Mouse (Mus musculus) liver, embryonic 14.5 days (tissue): ENCODE results near the gene Ddx31. TPM values are rescaled to one million over a fixed set of nuclear protein-coding genes. Genes with fewer than 3 reads are reported as not detected.

Experiments used
- ATAC-seq: fragments of 200-750 bp; cut with Nextera tagmentation; 2 replicates; pipeline ENCODE4 v1.8.0; 2017; ENCODE audit warnings: moderate number of reproducible peaks, mild to moderate bottlenecking, moderate library complexity; ENCODE audit not compliant: insufficient read depth
- DNase-seq, 3 experiments: peaks; one replicate each; pipeline ENCODE4 v3.0.0-alpha.2; 2012 to 2013; ENCODE audit warnings: low read depth in 3 of 3, low spot score in 3 of 3
- H3K27ac ChIP-seq: fragments of 300-500 bp; sonication (generic); 2 replicates; pipeline ENCODE4 v1.5.1; 2014; ENCODE audit warnings: moderate library complexity, mild to moderate bottlenecking, control low read depth, inconsistent platforms
- H3K27me3 ChIP-seq: fragments of 300-500 bp; sonication (generic); 2 replicates; pipeline ENCODE4 v1.6.1; 2014; ENCODE audit warnings: mild to moderate bottlenecking, low read length, moderate library complexity; ENCODE audit not compliant: control insufficient read depth, insufficient read depth
- H3K36me3 ChIP-seq: fragments of 300-500 bp; sonication (generic); replicated peaks from 2 replicates; pipeline ENCODE4 v1.6.1; 2014; ENCODE audit warnings: low read depth; ENCODE audit not compliant: control insufficient read depth, insufficient read depth
- H3K4me1 ChIP-seq, 2 experiments: fragments of 200-500 bp in 1 of 2; fragments of 300-500 bp in 1 of 2; sonication (generic) in 1 of 2; replicated peaks; 2 replicates each; pipeline ENCODE4 v1.6.1; 2012 to 2014; ENCODE audit warnings: antibody characterized with exemption in 1 of 2, inconsistent platforms in 1 of 2, low read length in 1 of 2; ENCODE audit not compliant: control insufficient read depth in 2 of 2, insufficient read depth in 2 of 2
- H3K4me2 ChIP-seq: fragments of 300-500 bp; sonication (generic); 2 replicates; pipeline ENCODE4 v1.6.1; 2014; ENCODE audit warnings: low read depth, mild to moderate bottlenecking, control low read depth, moderate library complexity
- H3K4me3 ChIP-seq, 2 experiments: fragments of 200-500 bp in 1 of 2; fragments of 300-500 bp in 1 of 2; sonication (generic) in 1 of 2; 2 replicates each; pipeline ENCODE4 v1.5.1; 2012 to 2014; ENCODE audit warnings: low read depth in 2 of 2, low read length in 2 of 2, mild to moderate bottlenecking in 2 of 2, control low read depth in 1 of 2, inconsistent platforms in 1 of 2, moderate library complexity in 1 of 2; ENCODE audit not compliant: insufficient read depth in 1 of 2
- H3K9ac ChIP-seq: fragments of 300-500 bp; sonication (generic); replicated peaks from 2 replicates; pipeline ENCODE4 v1.6.1; 2014; ENCODE audit warnings: mild to moderate bottlenecking, control low read depth, moderate library complexity
- H3K9me3 ChIP-seq: fragments of 300-500 bp; sonication (generic); 2 replicates; pipeline ENCODE4 v1.6.1; 2016; ENCODE audit warnings: low read length, mixed read lengths; ENCODE audit not compliant: control insufficient read depth
- CTCF ChIP-seq: IDR thresholded peaks from 2 replicates; pipeline ENCODE4 v1.5.1; 2016; ENCODE audit warnings: antibody characterized with exemption, low read depth, control low read depth
- EP300 ChIP-seq: IDR thresholded peaks from 2 replicates; pipeline ENCODE4 v1.6.1; 2016; ENCODE audit warnings: antibody characterized with exemption, low read depth
- WGBS: fragments of 180-500 bp; shearing (Covaris S2); extraction: QIAGEN DNeasy Blood & Tissue Kit; methylation state at CpG from one replicate; pipeline ENCODE4 v1.1.7; 2014; ENCODE audit not compliant: insufficient replicate concordance; 5-methylcytosine and 5-hydroxymethylcytosine counted together
- polyA plus RNA-seq, 2 experiments: library from polyadenylated mRNA; depleted of rRNA in 1 of 2; stranded (reverse) in 1 of 2; unstranded in 1 of 2; fragments of >200 nt; fragmentation: Nextera tagmentation in 1 of 2; extraction: Ambion mirVana in 1 of 2; gene quantifications; 2 replicates each; pipeline versions ENCODE4 v1.2.1 to v1.2.3; 2012 to 2014

Gene Ddx31
- polyA plus RNA-seq, 2 experiments, result 3.5 to 5.0 TPM

DNA sequence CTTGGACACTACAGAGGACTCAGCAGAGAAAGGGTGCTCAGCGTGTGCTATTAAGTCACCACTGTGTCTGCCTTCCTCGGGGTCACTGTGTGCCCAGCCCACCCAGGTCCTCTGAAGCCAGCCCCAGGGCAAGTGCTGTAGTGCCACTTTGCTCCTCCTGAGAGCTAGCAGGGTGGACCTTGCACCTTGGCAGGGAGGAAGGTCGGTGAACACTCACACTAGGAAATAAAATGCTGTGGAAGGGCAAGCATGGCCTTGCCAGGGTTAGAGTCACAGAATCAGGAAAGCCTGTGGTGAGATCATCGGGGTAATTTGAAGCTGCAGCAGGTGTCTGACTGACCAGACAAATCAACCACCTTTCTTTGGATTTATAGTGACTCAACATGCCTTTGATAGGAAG is 65.4 kb downstream of the Ddx31 start:
- no peak for ATAC-seq
- H3K36me3 ChIP-seq, result no peaks in the 10 kb centered on the region

GRCm38 (mm10) chr2:28907691-28908388 is 67.6 kb downstream of the Ddx31 start:
- WGBS, result 8% methylated on average over 10 of the region's 10 CpGs
- H3K4me3 ChIP-seq, result no peak overlapping the region
- ATAC-seq, result no peak

More for the DNA sequence above, 65.4 kb downstream of the Ddx31 start:
- 57% methylated on average over 4 of the region's 4 CpGs for WGBS
- no peaks in the 10 kb centered on the region for H3K9me3 ChIP-seq
- no peak overlapping the region for H3K9ac ChIP-seq
- TF ChIP-seq CTCF (no peak), EP300 (no peak)
- no peaks in the 10 kb centered on the region for H3K4me1 ChIP-seq
- no peak overlapping the region for H3K4me3 ChIP-seq
- H3K27ac ChIP-seq, result no peak overlapping the region
- H3K4me2 ChIP-seq, result no peak overlapping the region
- no peak for DNase-seq
- H3K27me3 ChIP-seq, result peaks cover 38% of the 10 kb centered on the region

GRCm38 (mm10) chr2:28908389-28909153 is 68.4 kb downstream of the Ddx31 start:
- 2% methylated on average over 39 of the region's 39 CpGs for WGBS
- ATAC-seq, result no peak
- H3K9me3 ChIP-seq, result no peaks in the 10 kb centered on the region
- DNase-seq, result no peak
- no peak for TF ChIP-seq CTCF
- no peak for TF ChIP-seq EP300
- no peaks in the 10 kb centered on the region for H3K4me1 ChIP-seq
- no peak overlapping the region for H3K27ac ChIP-seq
- no peak overlapping the region for H3K4me3 ChIP-seq
- H3K27me3 ChIP-seq, result peaks cover 68% of the 10 kb centered on the region
- no peaks in the 10 kb centered on the region for H3K36me3 ChIP-seq
- peak overlapping the region; percentile 22; the same call in 1 of the 2 replicates for H3K4me2 ChIP-seq
- no peak overlapping the region for H3K9ac ChIP-seq

More at GRCm38 (mm10) chr2:28907691-28908388, 67.6 kb downstream of the Ddx31 start:
- H3K27ac ChIP-seq, result no peak overlapping the region
- H3K9ac ChIP-seq, result no peak overlapping the region
- peak overlapping the region; percentile 22; the same call in 1 of the 2 replicates for H3K4me2 ChIP-seq
- peaks cover 61% of the 10 kb centered on the region for H3K27me3 ChIP-seq
- no peaks in the 10 kb centered on the region for H3K4me1 ChIP-seq
- TF ChIP-seq CTCF, result no peak
- TF ChIP-seq EP300, result no peak
- no peaks in the 10 kb centered on the region for H3K9me3 ChIP-seq
- no peak for DNase-seq
- no peaks in the 10 kb centered on the region for H3K36me3 ChIP-seq

DNA sequence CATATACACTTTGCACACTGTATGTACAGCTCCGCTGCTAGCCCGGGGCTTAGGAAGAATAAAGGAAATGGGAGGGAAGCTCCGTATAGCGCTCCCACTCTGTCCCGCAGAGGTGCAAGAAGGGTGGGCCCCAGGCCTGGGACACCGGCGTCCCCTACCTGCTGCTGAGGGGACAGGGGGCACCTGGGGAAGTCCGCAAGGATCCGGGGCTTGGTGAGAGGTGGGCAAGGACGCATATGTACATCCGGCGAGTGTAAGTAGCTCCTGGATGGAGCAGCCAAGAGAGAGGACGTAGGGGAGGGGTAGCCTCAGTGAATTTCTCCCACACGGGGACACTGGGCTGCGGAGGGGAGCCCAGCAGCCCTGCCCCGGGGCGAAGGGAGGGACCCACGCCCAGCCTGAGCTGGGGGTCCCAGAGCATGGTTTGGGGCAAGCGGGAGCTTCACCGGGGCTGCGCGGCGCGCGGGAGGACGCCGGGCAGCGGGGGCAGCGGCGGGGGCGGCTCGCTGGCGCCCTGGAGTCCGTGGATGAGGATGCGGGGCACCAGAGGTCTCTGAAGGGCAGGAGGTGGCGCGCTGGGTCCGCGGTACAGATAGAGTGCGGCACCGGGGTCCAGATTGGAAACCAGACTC is 69.1 kb downstream of the Ddx31 start:
- DNase-seq (no peak), ATAC-seq (no peak)
- H3K9me3 ChIP-seq, result no peaks in the 10 kb centered on the region
- no peak overlapping the region for H3K9ac ChIP-seq
- TF ChIP-seq CTCF (no peak), EP300 (no peak)
- no peaks in the 10 kb centered on the region for H3K4me1 ChIP-seq
- no peak overlapping the region for H3K4me3 ChIP-seq
- WGBS, result 3% methylated on average over 40 of the region's 41 CpGs
- no peak overlapping the region for H3K4me2 ChIP-seq
- no peaks in the 10 kb centered on the region for H3K36me3 ChIP-seq
- H3K27me3 ChIP-seq, result peaks cover 75% of the 10 kb centered on the region
- no peak overlapping the region for H3K27ac ChIP-seq
